Mouse (Mus musculus): ENCODE data around the gene Rcbtb2.

DNA sequence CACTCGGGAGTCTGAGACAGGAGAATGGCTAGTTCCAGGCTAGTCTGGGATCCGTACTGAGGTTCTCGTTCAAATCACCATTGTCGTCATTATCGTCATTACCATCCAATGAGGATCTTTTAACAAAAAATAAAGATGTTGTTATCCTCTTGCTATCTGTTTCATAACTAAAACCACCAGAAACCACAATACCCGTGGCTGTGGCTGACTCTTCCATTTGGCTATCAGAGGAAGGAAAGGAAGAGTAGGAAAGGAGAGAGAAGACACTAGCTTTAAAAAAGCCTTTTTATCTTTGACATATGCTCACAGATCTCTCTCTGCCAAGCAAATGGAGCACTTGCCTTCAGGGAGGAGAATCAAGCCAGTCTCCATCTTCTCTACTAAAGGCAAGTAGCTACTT is 14.9 kb upstream of the Rcbtb2 start:
- TF ChIP-seq TAL1 (IDR thresholded peaks at IDR 0.05; ENCODE audit: low read length) (no peak), GATA1 (IDR thresholded peaks at IDR 0.05; ENCODE audit: low read length) (no peak)

Data from erythroblast, embryonic 14.5 days (primary cell).